Mouse (Mus musculus) left cerebral cortex, adult 11 months (tissue): ENCODE results near the gene Cyp2c66.
"Not testable (repeated sequence)": the region's sequence is repeated elsewhere in the genome, so short reads cannot be mapped to it uniquely, and the experiment has no call there.

Experiments
- DNase-seq: peaks from one replicate; pipeline ENCODE4 v3.0.0; 2022; ENCODE audit warnings: low spot score

The Cyp2c66 gene

DNA sequence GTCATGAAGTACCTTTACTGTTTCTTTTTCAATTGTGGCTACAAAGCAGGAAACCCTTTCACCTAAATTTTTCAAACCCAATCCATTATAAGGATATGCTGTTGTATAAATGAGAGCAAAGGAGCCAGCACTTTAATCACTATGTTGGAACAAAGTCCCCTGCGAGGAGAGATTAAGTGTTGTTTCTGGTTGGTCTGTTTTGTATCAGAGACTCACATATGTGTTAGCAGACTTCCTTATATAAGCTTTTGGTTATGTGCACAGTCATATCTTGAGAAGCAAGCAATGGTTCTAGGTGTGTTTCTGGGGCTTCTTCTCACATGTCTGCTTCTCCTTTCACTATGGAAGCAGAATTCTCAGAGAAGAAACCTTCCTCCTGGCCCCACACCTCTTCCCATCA lies at the start of gene Cyp2c66:
Cyp2c66 (plus strand) TSS at position 255 of the 400 bp plus-strand sequence.
- DNase-seq, result no peak

DNA sequence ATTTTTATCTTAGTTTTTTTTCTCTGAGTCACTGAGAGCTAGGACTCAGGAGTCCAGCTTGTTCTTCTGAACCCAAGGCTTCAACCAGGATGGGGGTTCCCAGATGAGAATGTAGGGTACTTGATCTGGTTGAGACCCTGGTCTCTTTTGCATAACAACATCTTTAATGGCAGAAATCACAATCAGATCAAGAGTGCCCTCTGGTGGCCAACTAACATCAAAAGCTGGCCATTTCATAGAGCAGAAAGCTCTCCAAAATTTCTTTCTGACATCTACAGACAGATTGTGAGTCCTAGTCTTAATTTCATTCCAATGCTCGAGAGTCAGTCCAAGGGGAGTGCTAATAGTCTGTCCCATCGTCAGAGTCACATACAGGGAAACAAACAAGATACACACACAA lies 14.9 kb upstream of the Cyp2c66 start:
- DNase-seq, result not testable (repeated sequence)

DNA sequence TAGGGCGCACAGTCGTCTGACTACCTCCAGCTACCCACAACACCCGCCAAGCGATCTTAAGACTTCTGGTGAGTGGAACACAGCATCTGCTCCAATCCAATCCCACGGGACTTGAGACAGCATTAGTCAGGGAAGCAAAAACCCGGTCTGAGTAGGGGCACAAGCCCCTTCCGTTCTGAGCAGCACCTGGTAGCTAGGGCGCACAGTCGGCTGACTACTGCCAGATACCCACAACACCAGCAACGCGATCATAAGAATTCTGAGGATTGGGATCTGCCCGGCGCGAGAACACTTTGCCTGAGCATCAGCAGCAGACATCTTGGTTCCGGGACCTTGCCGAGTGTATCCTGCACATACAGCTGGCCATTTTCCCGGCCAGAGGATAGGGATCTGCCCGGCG lies 43.1 kb downstream of the Cyp2c66 start:
- DNase-seq, result not testable (repeated sequence)
